Mouse (Mus musculus) retina, adult 2 months (tissue): Measurements from ENCODE around the gene Tatdn2.
"Not testable (repeated sequence)": the region's sequence is repeated elsewhere in the genome, so short reads cannot be mapped to it uniquely, and the experiment has no call there.

Source experiments
- DNase-seq: peaks from one replicate; pipeline ENCODE4 v3.0.0-alpha.2; 2012; ENCODE audit warnings: low read depth, low spot score

Gene Tatdn2

DNA sequence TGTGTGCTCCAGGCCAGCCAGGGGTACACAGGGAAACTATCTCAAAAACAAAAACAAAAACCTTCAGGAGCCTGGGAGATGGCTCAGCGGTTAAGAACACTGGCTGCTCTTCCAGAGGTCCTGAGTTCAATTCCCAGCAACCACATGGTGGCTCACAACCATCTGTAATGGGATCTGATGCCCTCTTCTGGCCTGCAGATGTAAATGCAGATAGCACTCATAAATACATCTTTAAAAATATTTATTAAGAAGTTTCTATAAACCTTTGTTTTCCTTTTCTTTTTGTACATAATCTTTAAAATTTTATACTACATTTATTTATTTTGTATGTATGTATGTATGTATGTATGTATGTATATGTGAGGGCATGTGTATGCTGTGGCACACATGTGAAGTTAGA, 24.8 kb upstream of the Tatdn2 start:
- DNase-seq: not testable (repeated sequence)

DNA sequence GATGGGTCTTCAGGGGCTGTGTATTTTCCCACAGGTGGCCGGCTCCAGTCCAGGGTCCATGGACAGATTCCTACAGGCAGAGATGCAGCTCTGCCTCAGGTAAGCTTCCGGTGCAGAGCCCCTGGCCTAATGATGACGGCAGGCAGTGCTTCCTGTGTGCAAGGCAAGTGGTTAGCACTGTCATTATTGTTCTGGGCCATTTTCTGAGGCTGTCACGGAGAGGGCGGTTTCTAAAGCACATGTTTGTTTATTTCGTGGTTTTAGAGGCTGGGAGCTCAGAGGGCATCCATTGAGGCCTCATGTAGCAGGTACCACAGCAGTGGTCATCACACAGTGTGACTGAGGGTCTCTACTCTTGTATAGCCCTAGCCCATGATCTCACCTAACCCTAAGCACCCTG, 23.9 kb upstream of the Tatdn2 start:
- DNase-seq: no peak

DNA sequence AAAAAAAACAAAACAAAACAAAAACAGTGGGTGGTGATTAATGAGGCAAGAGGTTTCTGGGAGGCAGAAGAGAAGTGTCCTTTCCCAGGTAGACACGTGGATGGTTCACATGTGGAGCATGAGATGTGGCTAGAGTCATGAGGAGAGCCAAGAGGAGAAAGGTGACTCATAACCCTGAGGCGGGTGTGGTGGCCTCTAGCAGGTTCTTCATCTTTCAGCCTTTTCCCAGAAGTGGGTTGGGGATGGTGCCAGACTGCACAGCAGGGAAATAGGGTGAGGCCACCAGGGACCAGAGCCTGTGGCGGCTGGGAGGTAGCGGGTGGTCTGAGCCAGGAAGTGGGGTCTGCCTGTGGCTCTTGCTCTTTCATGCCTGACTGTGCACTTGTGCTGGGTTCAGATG, 21.6 kb upstream of the Tatdn2 start:
- no peak for DNase-seq

DNA sequence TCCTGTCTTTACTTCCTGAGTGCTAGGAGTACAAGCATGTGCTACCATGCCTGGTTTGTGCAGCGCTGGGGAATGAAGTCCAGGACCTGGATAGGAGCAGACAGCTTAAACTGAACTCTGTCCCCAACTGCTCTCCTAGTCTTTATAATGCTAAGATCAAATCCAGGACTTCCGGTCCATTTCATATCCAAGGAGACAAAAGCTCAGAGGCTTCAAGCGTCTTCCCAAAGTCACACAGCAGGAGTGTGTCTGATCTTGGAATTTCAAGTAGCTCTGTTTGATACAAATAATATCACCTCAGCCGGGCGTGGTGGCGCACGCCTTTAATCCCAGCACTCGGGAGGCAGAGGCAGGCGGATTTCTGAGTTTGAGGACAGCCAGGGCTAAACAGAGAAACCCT, 20.9 kb upstream of the Tatdn2 start:
- no peak for DNase-seq

DNA sequence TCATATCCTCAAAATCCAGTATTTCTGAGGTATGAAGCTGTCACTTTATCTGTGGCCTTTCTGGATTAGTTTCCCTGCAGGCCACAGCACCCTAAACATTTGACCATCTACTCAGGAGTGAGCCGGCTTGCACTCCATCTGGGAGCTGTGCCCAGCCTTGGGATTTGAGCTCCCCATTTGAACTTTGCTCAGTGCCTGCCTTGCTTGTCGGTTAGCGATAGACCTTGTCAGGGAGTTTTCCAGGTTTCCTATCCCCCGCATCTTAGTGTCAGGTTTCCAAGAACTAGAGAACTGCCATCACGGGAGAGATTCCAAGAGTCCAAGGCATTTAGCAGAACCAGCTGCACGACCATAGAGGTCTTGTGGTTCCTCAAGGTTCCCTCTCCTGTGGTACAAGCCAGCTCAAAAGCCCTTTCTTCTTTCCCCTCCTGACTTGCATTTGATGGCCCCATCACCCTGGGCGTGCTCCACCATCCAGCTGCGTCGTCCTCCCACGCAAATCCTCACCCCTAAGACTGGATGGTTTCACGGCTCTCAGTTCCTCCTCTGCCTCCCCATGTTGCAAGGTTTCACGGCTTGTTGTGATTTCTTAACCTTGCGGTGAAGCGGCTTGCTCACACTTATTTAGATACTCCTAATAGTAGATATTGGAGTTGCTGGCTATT, 19.6 kb upstream of the Tatdn2 start:
- no peak for DNase-seq

DNA sequence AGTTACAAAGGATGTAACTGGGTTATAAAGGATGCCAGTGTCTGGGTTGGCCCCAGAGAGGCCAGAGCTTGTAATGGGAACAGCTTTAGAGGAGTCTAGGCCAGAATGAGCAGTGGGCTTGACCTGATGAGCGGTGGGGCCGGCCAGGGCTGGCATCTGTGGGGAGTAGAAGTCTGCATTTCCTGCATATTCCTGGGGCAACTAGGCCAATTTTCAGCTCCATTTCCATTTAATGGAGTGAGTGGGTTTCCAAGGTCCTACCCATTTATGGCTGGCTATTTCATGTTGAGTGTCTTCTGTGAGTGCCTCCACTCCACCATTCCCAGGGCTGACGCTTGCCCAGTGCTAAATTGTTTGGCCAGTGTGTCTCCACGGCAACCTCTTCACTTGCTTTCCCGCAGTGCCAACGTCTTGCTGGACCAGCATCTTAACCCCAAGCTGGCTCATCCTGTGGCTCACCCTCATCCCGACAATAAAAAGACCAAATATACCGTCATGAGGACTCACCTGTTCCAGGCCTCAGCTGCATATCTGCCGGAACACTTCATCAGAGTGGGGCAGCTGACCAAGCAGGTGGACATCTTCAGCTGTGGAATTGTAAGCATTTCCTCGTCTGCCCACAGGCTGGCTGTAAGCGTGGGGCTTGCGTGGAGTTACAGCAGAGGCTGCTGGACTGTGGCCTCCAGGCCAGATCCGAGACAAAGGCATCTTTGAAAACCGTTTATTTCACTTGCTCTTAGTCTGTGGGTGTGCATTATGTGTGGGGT, 18.4 kb upstream of the Tatdn2 start:
- no peak for DNase-seq

DNA sequence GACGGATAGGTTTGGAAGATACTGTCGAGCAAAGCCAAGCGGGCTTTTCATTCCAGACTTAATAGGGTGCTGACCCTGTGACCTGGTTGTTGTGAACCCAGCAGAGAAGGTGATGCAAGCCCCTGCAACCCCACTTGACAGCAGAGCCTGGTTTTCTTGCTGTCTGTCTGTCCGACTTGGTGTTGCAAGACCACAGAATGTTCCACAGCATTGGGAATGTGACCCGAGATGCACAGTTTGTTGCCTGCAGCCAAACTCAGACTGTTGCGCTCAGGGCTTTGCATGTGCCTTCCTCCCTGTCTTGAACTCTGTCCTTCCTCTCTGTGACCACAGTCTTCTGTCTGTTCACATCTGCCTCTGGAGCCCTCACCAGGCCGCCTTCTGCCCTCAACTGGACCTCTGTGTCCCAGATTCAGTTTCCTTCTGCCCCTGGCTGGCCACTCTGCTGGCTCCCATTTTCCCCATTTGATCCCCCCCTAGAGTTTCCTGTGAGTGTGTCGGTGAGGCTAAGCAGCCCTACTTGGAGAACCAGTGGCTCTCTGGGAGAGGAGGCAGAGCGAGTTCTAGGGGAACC, 16.8 kb upstream of the Tatdn2 start:
- no peak for DNase-seq

DNA sequence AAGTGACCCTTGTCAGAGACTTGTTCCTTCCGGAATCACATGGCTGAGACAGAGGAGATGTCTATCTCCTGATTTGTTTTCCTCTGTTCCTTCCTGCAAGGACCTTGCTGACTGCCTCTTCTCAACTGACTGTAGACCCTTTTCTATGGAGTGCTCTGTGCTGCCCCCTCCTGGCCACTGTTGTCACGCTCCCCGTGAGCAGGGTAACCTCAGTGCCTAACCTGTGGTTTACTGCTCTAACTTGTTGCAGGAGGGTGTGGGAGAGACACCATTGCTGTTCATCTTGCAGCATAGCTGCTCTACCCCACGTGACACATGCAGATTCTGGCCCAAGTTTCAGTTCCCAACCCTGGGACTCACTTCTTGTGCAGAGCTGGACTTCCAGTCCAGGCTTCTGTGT, 15.6 kb upstream of the Tatdn2 start:
- no peak for DNase-seq

DNA sequence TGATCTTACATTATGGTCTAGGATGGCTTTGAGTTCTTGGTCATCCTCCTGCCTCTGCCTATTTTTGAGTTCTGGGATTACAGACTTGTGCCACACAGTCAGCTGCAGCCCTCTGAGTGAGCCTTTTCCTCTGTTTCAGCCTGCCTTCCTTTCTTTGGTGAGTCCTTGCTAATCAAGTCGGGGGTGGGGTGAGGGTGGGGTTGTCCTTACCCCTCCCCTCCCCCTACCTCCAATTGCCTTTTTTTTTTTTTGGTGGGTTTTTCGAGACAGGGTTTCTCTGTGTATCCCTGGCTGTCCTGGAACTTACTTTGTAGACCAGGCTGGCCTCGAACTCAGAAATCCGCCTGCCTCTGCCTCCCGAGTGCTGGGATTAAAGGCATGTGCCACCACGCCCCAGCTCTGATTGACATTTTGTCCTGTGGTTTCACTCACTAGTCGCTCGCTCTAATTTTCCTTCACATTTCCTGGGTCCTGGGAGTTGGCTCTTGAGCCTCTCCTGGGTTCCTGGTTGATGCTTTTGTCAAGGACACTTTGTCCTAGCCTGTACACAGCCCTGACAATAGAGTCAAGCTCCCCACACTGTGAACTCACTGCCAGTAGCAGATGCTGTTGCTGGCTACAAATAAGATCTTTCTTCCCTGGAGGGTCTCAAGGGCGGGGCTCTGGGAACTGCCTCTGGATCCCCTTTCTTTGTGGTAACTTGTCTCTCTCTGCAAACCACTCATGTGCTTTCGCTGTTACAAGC, 13.6 kb upstream of the Tatdn2 start:
- DNase-seq: no peak

DNA sequence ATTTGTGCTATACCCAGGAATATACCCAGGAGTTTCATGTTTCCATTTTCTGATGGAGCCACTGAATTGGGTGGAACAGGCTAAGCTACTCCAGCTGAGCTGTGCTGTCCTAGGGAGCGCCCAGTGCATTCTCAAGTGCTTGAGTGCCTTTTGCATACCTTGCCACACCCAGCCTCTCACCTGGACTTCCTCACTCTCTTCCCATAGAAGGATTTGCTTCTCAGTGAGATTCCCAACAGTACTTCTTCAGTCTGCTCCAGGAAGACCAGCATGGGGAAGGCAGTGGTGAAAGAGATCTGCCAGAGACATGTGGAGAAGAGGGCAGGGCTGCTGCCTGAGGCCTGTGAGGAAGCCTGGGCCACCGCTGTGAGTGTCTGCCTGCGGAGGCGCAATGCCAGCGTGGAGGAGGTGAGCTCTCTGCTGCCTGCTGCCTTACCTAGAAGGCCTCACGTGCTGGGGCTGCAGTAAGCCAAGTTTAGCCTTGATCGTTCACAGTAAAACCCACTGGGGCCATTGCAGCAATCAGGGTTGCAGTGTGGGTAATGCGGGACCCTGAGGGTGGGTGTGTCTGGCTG, 10.2 kb upstream of the Tatdn2 start:
- DNase-seq: no peak

DNA sequence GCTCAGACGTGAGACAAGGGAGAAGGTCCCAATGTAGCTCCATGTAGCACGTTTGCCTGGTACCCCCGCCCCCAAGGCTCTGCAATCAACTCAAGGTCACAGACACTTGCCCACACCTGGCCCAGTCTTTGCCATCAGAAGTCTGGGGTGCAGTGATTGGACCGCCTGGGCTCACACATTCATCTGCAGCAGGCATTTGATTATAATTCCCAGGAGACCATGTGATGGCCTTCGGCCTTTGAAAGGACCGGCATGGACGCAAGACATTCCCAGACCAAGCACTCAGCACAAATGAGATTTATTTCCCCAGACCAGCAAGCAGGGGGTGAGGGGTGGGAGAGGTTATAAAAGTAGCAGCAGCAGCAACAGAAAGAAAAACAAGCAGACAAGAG, 6.8 kb upstream of the Tatdn2 start:
- DNase-seq: no peak

DNA sequence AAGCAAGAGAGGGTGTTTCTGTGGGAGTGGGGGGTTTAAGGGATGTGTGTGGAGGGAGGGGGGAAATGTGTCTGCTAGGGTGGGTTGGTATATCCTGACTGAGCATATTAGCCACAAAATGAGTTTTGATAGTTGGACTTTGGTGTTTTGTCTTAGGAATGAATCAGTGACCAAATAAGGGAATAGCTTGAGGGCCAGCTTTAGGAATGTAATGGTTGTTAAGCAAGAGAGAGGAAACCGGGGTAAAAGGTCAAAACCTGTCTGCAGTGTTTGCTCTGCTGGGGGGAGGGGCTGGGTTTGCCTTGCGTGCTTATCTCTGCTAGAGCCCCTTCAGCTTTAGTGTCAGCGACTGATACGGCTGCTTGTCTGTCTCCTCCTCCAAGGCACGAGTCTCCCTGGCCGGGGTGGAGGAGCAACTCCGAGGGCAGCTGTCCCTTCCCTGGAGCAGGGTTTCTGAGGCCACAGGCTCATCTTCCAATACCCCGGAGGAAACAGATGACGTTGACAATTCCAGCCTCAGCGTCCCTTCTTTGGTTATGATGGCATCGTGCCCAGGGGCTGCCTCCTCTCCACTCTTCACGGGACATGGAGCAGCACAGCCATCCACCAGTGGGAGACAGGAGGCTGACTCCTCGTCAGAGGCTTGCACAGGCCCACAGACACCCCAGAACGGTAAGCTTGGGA, 6.3 kb upstream of the Tatdn2 start:
- DNase-seq: no peak

DNA sequence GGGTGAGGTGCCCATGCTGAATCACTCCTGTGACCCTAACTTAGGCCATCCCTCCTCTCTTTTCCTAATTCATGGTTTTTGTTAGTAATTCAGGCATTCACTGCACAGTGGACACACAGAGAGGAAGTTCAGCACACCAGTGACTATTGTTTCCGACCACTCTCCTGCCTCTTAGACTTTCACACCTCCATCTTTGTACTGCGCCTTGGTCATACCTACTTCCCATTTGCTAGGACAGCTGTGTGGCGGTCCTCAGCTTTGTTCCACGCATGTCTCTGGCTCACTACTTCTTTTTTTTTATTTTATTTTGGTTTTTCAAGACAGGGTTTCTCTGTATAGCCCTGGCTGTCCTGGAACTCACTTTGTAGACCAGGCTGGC, 5.8 kb upstream of the Tatdn2 start:
- DNase-seq: no peak

DNA sequence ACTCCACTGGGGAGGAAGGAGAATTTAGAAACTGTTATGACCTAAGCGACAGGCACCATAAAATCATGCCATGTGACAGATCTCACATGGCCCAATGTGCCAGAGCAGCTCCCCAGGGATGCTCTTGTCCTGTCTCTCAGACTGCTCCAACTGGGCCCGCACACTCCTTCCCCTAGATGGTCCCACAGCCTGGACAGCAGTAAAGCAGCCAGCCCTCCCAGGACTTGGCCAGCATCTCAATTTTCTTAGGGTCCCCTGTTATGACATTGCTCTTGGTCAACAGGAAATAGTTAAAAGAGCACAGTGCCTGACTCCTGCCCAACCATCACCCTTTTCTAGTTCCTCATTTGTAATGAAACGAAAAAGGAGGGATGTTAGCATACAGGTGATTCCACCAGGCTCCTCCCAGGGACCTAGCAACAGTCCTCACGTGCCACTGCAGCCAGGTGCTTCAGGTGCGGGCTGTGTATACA, 4.2 kb upstream of the Tatdn2 start:
- DNase-seq: no peak

DNA sequence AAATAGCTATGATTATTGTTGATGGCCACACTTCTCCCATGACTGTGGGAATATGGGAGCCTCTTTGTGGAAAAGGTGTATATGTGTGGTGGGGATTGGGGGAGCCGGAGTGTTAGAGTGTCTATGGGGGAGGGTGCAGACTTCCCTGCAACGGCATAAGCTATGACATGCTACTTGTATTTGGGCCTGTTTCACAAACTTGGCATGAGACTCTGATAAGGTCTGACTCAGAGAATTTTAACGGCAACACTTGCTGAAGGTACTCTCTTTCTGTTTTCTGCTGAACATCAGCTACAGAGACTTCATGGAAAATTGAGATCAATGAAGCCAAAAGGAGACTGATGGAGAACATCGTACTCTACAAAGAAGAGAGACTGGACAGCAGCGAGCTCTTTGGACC, 3.5 kb upstream of the Tatdn2 start:
- no peak for DNase-seq

DNA sequence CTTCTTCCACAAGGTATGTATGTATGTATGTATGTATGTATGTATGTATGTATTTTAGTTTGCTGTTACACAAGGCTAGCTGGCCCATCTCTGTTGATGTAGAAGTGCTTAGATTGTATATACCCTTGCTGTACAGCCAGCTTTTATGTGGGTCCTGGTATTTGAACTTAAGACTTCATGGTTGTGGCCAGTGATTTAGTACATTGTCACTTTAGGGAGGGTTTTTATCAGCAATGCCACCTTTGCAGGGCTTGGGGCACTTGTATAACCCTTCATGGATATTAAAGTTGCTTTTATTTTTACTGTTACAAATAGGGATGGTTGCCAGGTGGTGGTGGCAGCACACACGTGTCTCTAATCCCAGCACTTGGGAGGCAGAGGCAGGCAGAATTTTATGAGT, 1.6 kb upstream of the Tatdn2 start:
- no peak for DNase-seq

DNA sequence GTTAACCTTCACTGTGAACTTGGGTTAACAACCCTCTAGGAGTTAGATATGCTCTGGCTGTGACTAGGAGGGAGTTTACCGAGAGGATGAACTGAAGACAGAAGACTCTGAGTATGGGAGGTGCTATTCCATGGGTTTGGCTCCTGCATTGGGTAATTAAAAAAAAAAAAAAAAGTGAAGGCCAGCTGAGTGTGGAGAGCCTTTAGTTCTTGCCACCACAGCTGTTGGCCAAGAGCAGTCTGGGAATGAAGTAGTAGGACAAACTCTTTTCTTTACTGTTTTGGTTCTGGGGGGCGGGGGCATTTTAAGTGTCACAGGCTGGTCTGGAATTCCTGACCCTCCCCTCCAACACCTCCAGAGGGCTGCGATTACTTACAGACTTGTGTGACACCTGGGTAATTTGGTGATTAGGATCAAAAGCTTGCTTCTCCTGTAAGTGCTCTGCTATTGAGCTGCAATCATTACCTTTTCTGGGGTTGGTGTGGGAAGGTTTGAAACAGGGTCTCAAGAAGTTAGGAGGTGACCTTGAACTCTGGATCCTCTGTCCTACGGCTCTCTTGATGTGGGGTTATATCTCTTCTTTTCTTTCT, 989 bp upstream of the Tatdn2 start:
- no peak for DNase-seq

DNA sequence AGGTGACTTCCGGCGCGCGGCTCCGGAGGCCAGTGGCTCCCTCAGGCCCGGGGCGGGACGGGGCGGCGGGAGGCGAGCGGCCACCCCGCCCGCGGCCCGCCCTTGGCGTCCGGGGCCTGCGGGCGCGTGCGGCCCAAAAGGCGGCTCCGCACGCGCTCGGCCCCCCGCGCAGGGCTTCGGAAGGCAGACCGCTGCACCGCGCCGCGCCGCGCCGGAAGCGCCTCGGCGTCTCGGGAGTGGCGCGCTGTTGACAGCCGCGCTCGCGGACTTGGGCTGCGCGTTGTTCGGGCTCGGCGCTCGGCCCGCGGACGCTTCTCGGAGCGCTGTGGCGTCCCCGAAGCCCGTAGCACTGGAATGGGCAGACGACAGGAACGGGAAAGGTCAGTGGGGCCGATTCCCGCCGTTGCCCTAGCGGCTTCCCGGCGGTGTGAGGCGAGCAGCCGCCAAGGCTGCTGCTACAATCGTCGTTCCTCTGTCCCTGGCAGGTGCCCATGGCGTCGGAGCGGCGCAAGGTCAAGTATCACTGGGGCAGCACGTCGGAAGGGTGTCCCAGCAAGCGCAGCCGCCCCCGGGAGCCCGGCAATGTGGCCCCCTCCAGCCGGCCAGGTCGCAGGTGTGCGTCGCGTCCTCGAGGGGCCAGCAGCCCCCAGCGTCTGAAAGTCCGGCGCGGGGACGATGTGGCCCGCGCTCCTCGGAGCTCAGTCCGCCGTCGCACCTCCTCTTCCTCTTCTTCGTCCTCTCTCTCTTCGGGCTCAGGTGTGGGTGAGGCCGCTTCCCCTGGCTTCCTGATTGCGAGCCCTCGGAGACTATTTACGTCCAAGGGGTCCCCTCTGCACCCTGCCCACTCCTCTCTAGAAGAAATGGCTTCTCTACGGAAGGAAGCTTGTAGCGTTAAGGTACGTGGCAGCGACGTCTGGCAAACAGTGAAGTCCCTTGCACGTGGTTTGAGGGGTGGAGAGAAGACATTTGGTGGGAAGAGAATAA, 664 bp downstream of the Tatdn2 start:
- DNase-seq: no peak

DNA sequence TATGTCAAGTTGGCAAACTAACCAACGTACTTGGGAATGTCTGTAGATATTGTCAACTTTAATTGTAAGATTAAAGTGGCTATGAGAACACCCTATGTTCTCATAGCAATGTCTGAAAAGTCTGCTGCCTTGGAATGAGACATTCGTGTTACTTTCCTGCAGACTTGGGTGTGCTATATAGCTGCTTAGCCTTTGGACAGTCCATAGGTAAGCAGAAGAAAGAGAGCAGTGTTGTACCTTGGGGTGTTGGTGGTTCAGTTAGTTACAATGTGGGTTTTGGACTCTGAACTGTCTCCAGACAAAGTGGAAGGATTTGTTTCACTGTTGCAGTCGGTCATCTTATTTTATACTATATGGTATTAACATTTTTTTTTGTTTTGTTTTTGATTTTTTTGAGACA, 15.9 kb downstream of the Tatdn2 start:
- DNase-seq: no peak

DNA sequence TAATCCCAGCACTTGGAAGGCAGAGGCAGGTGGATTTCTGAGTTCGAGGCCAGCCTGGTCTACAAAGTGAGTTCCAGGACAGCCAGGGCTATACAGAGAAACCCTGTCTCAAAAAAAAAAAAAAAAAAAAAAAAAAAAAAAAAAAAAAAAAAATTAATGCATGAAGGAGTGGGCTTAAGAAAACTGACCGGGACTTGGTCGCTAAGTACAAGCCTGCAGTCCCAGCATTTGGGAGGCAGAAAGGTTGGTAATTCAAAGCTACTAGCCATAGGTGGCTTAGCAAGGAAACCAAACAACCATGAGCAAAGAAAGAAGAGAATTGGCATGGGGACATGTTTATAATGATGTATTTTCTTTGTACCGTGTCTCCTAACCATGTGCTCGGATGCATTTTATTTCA, 16.5 kb downstream of the Tatdn2 start:
- not testable (repeated sequence) for DNase-seq
